Mouse (Mus musculus): Measurements from ENCODE around the gene Rtn2. TPM values are rescaled to one million over a fixed set of nuclear protein-coding genes. Genes with fewer than 3 reads are reported as not detected.
A peak's percentile ranks its signal among the peaks of the same experiment; 100 is the strongest.

The Rtn2 gene
- polyA plus RNA-seq, 1 experiment = 76.2 TPM

DNA sequence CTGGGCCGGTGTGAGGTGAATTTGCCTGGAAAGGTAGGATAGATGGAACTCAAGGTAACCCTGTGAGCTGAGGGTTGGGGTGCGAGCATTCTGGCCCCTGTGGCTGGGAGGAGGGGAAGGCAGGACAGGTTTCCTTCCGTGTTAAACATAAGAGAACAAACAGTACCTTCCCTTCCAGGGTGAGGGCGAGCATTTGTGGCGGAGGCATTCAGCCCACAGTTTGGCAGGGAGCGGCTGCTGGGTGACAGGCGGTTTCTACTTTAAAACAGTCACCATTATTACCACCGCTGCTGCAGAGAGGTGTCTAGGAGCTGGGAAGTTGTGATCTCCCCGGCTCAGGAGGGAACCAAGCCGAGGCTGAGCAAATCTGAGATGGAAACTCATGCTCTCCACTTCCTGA, 54.7 kb downstream of the Rtn2 start:
- H3K4me1 ChIP-seq (ENCODE audit: control insufficient read depth, insufficient read depth, low read length) = peaks cover 5% of the 10 kb centered on the region
- 56% methylated on average over 10 of the region's 10 CpGs for WGBS

DNA sequence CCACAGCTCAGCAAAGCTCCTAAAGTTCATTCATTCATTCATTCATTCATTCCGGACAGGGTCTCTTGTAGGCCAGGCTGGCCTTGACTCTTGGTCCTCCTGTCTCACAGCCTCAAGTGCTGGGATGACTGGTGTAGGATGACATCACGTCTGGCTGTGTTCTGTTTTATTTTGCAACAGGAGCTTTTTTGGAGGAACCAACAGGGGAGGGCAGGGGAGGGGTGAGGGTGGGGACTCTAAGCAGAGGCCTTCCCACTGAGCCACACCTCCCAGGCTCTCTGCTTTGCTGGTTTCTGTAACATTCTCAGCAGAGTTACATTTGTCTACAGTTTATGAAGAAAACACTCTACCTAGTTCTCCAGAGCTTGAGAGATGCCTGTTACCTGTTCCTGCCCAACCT, 55.6 kb downstream of the Rtn2 start:
- Histone ChIP-seq H3K4me3 (replicated peaks; ENCODE audit: extremely low read depth, low read depth, low read length) (no peak overlapping the region), H3K4me1 (ENCODE audit: control insufficient read depth, insufficient read depth, low read length) (peaks cover 7% of the 10 kb centered on the region)
- DNase-seq = no peak
- WGBS = 56% methylated on average over 2 of the region's 2 CpGs
- TF ChIP-seq CTCF (IDR thresholded peaks at IDR 0.05; ENCODE audit: insufficient read depth, low read length) (no peak), POLR2A (IDR thresholded peaks at IDR 0.05; ENCODE audit: borderline replicate concordance, extremely low read depth, low read depth, low read length) (no peak)

More for the DNA sequence above, 54.7 kb downstream of the Rtn2 start:
- no peak for TF ChIP-seq POLR2A (IDR thresholded peaks at IDR 0.05; ENCODE audit: borderline replicate concordance, extremely low read depth, low read depth, low read length)
- no peak for TF ChIP-seq CTCF (IDR thresholded peaks at IDR 0.05; ENCODE audit: insufficient read depth, low read length)
- no peak for DNase-seq
- no peak overlapping the region for H3K4me3 ChIP-seq (replicated peaks; ENCODE audit: extremely low read depth, low read depth, low read length)

DNA sequence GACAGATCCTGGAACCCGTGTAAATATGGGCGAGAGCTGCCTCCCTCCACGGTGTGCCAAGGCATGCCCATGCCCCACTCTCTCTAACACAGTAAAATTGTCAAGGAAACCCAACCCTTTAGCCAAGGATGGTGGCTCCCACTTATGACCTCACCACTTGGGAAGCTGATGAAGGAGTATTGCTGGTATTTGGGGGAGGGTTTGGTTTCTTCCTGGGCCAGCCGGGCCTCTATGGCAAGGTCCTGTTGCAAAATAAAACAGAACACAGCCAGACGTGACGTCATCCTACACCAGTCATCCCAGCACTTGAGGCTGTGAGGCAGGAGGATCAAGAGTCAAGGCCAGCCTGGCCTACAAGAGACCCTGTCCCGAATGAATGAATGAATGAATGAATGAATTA, 56.2 kb downstream of the Rtn2 start:
- Histone ChIP-seq H3K4me1 (ENCODE audit: control insufficient read depth, insufficient read depth, low read length) (peaks cover 7% of the 10 kb centered on the region), H3K4me3 (replicated peaks; ENCODE audit: extremely low read depth, low read depth, low read length) (no peak overlapping the region)
- TF ChIP-seq CTCF (IDR thresholded peaks at IDR 0.05; ENCODE audit: insufficient read depth, low read length) (no peak), POLR2A (IDR thresholded peaks at IDR 0.05; ENCODE audit: borderline replicate concordance, extremely low read depth, low read depth, low read length) (no peak)
- DNase-seq = no peak
- 55% methylated on average over 7 of the region's 7 CpGs for WGBS

DNA sequence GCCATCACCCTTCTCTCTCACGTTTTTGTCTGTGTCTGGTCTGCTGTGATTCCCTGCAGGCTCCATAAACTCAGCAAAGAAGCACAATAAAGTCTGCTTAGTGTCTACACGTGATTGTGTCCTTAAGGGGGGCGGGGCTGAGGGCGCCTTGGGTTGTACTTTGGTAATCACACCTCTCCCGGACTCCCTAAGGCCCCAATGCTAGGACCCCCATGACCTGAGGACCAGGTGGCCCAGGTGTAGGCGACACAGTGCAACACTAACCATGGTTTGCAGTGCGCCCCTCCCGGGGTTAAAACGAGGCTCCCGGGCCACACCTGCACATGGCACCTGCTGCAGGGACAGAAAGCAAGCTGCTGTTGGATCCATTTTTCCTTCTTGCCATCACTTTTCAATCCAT, 58.8 kb downstream of the Rtn2 start:
- WGBS = 25% methylated on average over 10 of the region's 10 CpGs
- H3K4me3 ChIP-seq (replicated peaks; ENCODE audit: extremely low read depth, low read depth, low read length) = no peak overlapping the region
- TF ChIP-seq CTCF (IDR thresholded peaks at IDR 0.05; ENCODE audit: insufficient read depth, low read length) (no peak), POLR2A (IDR thresholded peaks at IDR 0.05; ENCODE audit: borderline replicate concordance, extremely low read depth, low read depth, low read length) (no peak)
- no peak for DNase-seq
- H3K4me1 ChIP-seq (ENCODE audit: control insufficient read depth, insufficient read depth, low read length) = peaks cover 14% of the 10 kb centered on the region

DNA sequence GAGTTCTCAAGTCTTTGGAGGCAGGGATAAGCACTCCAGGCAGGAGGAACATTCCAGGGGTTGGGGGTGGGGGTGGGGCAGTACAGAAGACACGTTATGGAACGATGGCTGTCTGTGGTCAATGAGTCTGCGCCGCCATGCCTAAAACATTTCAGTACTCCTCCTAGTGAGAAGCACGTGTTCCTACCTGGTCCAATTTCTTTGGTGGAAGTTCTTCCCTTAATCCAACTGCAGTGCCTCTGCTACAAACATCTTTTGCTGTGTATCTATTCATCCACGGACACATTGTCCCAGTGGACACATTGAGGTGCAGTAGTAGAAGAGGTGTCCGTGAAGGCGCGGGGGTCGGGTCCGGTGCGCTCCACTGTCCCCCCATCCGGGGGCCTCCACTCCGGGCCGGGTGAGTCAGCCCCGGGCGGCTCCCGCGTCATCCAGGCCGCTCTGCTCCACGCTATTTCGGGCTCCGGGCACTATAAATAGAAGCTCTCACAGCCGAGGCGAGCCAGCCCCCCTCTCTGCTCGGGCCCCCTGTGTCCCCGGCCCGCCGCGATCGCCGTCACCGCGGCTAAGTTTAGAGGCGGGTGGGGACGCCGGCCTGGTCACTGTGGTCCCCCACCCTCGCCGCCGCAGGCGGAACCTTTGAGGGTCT, 59.5 kb downstream of the Rtn2 start:
- no peak for TF ChIP-seq POLR2A (IDR thresholded peaks at IDR 0.05; ENCODE audit: borderline replicate concordance, extremely low read depth, low read depth, low read length)
- no peak for TF ChIP-seq CTCF (IDR thresholded peaks at IDR 0.05; ENCODE audit: insufficient read depth, low read length)
- peaks cover 14% of the 10 kb centered on the region for H3K4me1 ChIP-seq (ENCODE audit: control insufficient read depth, insufficient read depth, low read length)
- H3K4me3 ChIP-seq (replicated peaks; ENCODE audit: extremely low read depth, low read depth, low read length) = no peak overlapping the region
- 1% methylated on average over 41 of the region's 41 CpGs for WGBS
- DNase-seq = no peak

DNA sequence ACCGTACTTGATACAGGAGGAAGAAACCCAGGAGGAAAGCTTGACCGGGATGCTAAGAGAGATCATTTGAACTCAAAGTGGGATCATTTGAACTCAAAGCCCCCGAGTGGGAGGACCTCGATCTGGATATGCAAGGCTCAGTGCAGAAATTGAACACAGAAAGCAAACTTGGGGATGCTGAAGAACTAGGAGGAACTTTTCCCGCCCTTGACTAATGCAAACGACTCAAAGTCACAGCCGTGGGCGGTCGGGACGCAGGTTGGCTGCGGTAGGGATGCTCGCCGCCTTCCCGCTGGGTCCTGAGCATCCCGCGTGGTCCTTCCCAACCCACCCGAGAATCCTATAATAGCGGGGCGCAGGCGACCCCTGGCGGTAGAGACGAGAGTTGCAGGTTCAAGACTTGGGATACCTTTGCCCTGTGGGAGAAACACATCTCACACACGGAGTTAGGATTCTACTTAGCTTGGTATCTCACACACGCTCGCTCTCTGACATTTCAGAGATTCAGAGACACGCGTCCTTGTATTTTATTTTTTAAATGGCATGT, 60.1 kb downstream of the Rtn2 start:
- DNase-seq = peak; percentile 88
- peak overlapping the region; percentile 14 for H3K4me3 ChIP-seq (replicated peaks; ENCODE audit: extremely low read depth, low read depth, low read length)
- WGBS = under 1% methylated on average over 27 of the region's 27 CpGs
- TF ChIP-seq POLR2A (IDR thresholded peaks at IDR 0.05; ENCODE audit: borderline replicate concordance, extremely low read depth, low read depth, low read length) = no peak
- TF ChIP-seq CTCF (IDR thresholded peaks at IDR 0.05; ENCODE audit: insufficient read depth, low read length) = peak; percentile 85
- H3K4me1 ChIP-seq (ENCODE audit: control insufficient read depth, insufficient read depth, low read length) = peaks cover 14% of the 10 kb centered on the region

DNA sequence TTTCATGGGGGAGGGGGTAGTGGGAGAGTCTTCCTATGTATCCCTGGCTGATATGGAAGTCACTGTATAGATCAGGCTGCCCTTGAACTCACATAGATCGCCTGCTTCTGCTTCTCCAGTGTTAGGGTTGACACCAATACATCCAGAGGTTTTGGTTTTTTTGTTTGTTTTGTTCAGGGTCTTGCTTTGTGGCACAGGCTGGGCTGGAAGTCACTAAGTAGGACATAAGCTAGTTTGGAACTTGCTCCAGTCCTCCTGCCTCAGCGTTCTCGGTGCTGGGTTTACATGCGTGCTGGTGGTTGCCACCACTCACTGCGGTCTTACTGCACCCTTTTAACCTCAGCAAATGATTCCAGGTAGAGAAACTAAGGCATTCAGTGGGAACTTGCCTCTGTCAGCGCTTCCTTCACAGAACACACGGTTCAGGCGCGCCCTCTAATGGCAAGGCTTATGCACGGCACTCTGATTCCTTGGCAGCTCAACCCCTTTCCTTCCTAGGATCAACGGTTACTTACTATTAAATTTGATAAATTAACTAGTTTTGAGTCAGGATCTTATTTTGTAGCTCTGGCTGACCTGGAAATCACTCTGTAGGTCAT, 60.9 kb downstream of the Rtn2 start:
- peak; percentile 82 for DNase-seq
- TF ChIP-seq POLR2A (IDR thresholded peaks at IDR 0.05; ENCODE audit: borderline replicate concordance, extremely low read depth, low read depth, low read length) (no peak), CTCF (IDR thresholded peaks at IDR 0.05; ENCODE audit: insufficient read depth, low read length) (peak; percentile 95)
- WGBS = under 1% methylated on average over 11 of the region's 11 CpGs
- H3K4me3 ChIP-seq (replicated peaks; ENCODE audit: extremely low read depth, low read depth, low read length) = peak overlapping the region; percentile 31
- peaks cover 14% of the 10 kb centered on the region for H3K4me1 ChIP-seq (ENCODE audit: control insufficient read depth, insufficient read depth, low read length)

DNA sequence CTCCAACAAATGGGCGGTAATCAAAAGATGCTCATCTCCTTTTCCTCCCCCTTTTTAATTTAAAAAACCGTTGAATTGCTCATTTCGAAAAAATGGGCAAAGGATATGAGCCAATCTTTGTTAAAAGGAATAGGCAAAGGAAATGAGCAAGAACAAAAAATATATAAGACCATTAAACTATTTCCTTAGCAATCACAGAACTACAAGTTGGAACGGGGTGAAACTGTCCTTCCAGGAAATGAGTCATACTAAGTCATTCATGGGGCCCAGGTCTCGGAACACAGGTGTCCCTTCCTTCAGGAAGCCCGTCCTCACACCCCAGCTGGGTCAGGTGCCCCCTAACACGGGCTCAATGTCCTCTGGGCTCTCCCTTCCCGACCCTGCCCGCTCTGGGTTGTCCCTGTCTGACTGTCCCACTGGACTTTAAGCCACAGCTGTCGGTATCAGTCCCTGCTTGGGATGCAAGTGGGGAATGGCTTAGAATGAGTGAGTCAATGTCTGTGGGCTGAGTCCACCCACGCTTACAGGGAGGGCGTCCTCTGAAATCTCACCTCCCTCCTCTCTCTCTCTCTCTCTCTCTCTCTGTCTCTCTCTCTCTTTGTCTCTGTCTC, 61.9 kb downstream of the Rtn2 start, which contains the start of gene Ercc1:
TSS of gene Ercc1 (plus strand) at position 542 of the 611 bp plus-strand sequence.
- H3K4me1 ChIP-seq (ENCODE audit: control insufficient read depth, insufficient read depth, low read length) = peaks cover 14% of the 10 kb centered on the region
- 13% methylated on average over 12 of the region's 12 CpGs for WGBS
- peak within 1 kb of the TSS; percentile 96 for H3K4me3 ChIP-seq (replicated peaks; ENCODE audit: extremely low read depth, low read depth, low read length)
- TF ChIP-seq CTCF (IDR thresholded peaks at IDR 0.05; ENCODE audit: insufficient read depth, low read length) = no peak
- no peak for TF ChIP-seq POLR2A (IDR thresholded peaks at IDR 0.05; ENCODE audit: borderline replicate concordance, extremely low read depth, low read depth, low read length)
- DNase-seq = peak; percentile 16

DNA sequence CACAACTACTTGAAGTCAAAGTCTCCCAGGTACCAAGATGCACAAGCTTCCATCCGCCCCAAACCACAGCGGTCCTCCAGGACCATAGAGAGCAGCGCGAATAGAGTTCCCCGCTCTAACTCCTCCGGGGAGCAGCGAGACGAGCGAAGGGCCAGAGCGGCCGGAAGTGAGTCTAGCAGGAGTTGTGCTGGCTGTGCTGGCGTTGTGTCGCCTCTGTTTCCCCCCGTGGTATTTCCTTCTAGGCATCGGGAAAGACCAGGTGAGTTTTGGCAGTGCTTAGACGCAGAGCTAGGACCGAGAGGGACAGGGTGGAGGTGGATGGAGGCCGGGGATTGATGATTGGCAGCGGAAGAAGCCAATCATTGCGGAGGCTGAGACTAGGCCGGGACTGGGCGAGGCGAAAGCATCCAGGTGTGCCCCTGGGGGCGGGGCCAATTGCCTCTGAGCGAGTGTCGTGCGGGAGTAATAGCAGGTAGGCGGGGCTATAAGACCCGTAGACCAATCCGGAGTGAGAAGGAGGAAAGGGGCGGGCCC, 62.6 kb downstream of the Rtn2 start:
- peak; percentile 69; the same call in 1 of the 2 replicates for TF ChIP-seq POLR2A (IDR thresholded peaks at IDR 0.05; ENCODE audit: borderline replicate concordance, extremely low read depth, low read depth, low read length)
- no peak for TF ChIP-seq CTCF (IDR thresholded peaks at IDR 0.05; ENCODE audit: insufficient read depth, low read length)
- WGBS = under 1% methylated on average over 31 of the region's 31 CpGs
- Histone ChIP-seq H3K4me3 (replicated peaks; ENCODE audit: extremely low read depth, low read depth, low read length) (peak overlapping the region; percentile 96), H3K4me1 (ENCODE audit: control insufficient read depth, insufficient read depth, low read length) (peaks cover 14% of the 10 kb centered on the region)
- DNase-seq = peak; percentile 92

Other genes starting within 250 kb of the Rtn2 start
- gene Rsph6a, start 227.9 kb upstream of the Rtn2 start, polyA plus RNA-seq (2012; rRNA removed) = not detected in 2 replicates
- gene Dmwd, start 206.4 kb upstream of the Rtn2 start, polyA plus RNA-seq (2012; rRNA removed) = 94.6 and 101 TPM in 2 replicates
- 209 and 259 TPM in 2 replicates for gene Dmpk, start 198.8 kb upstream of the Rtn2 start, polyA plus RNA-seq (2012; rRNA removed)
- gene Six5, start 188.0 kb upstream of the Rtn2 start, polyA plus RNA-seq (2012; rRNA removed) = 39.6 and 47.2 TPM in 2 replicates
- gene Gm4969, start 164.3 kb upstream of the Rtn2 start, polyA plus RNA-seq (2012; rRNA removed) = not detected in 2 replicates
- gene Fbxo46, start 162.8 kb upstream of the Rtn2 start, polyA plus RNA-seq (2012; rRNA removed) = 10.7 and 12.3 TPM in 2 replicates
- 11.1 and 14.9 TPM in 2 replicates for gene Qpctl, start 133.3 kb upstream of the Rtn2 start, polyA plus RNA-seq (2012; rRNA removed)
- 16.2 and 20.1 TPM in 2 replicates for gene Snrpd2, start 132.9 kb upstream of the Rtn2 start, polyA plus RNA-seq (2012; rRNA removed)
- 0.19 and 0.24 TPM in 2 replicates for gene Gipr, start 116.5 kb upstream of the Rtn2 start, polyA plus RNA-seq (2012; rRNA removed)
- 73.7 and 81.5 TPM in 2 replicates for gene Eml2, start 106.2 kb upstream of the Rtn2 start, polyA plus RNA-seq (2012; rRNA removed)
- 21.6 and 29.5 TPM in 2 replicates for gene Gpr4, start 70.1 kb upstream of the Rtn2 start, polyA plus RNA-seq (2012; rRNA removed)
- gene Opa3, start 54.3 kb upstream of the Rtn2 start, polyA plus RNA-seq (2012; rRNA removed) = 24.6 and 27.6 TPM in 2 replicates
- gene Vasp, start 10.8 kb upstream of the Rtn2 start, polyA plus RNA-seq (2012; rRNA removed) = 194 TPM in 2 replicates
- gene Ppm1n, start 2.6 kb upstream of the Rtn2 start, polyA plus RNA-seq (2012; rRNA removed) = 0.23 and 0.36 TPM in 2 replicates
- gene Fosb, start 27.4 kb downstream of the Rtn2 start, polyA plus RNA-seq (2012; rRNA removed) = 4.0 and 4.6 TPM in 2 replicates
- gene Ercc1, start 62.2 kb downstream of the Rtn2 start, polyA plus RNA-seq (2012; rRNA removed) = 38.7 and 46.6 TPM in 2 replicates
- 4.6 and 5.2 TPM in 2 replicates for gene Cd3eap, start 76.9 kb downstream of the Rtn2 start, polyA plus RNA-seq (2012; rRNA removed)
- gene Ppp1r13l, start 77.1 kb downstream of the Rtn2 start, polyA plus RNA-seq (2012; rRNA removed) = 10.0 and 17.8 TPM in 2 replicates
- 43.3 and 44.6 TPM in 2 replicates for gene Ercc2, start 99.4 kb downstream of the Rtn2 start, polyA plus RNA-seq (2012; rRNA removed)
- 14.1 and 18.2 TPM in 2 replicates for gene Klc3, start 121.5 kb downstream of the Rtn2 start, polyA plus RNA-seq (2012; rRNA removed)
- gene Ckm, start 122.2 kb downstream of the Rtn2 start, polyA plus RNA-seq (2012; rRNA removed) = 88.3 and 1,345 TPM in 2 replicates
- gene Mark4, start 176.2 kb downstream of the Rtn2 start, polyA plus RNA-seq (2012; rRNA removed) = 29.2 and 34.3 TPM in 2 replicates
- gene Exoc3l2, start 180.7 kb downstream of the Rtn2 start, polyA plus RNA-seq (2012; rRNA removed) = 2.7 and 3.4 TPM in 2 replicates
- 12.2 and 12.9 TPM in 2 replicates for gene Bloc1s3, start 225.7 kb downstream of the Rtn2 start, polyA plus RNA-seq (2012; rRNA removed)
- gene Trappc6a, start 225.8 kb downstream of the Rtn2 start, polyA plus RNA-seq (2012; rRNA removed) = 63.1 and 93.4 TPM in 2 replicates
- gene Nkpd1, start 235.2 kb downstream of the Rtn2 start, polyA plus RNA-seq (2012; rRNA removed) = 0.62 and 17.3 TPM in 2 replicates

Measured in lung, adult 2 months (tissue).